Mouse (Mus musculus) midbrain, embryonic 10.5 days (tissue): ENCODE data around the gene Hkdc1. TPM values are rescaled to one million over a fixed set of nuclear protein-coding genes. Genes with fewer than 3 reads are reported as not detected.

Source experiments
- DNase-seq: peaks from one replicate; pipeline ENCODE4 v3.0.0-alpha.2; 2017; ENCODE audit warnings: low spot score
- H3K27ac ChIP-seq: fragments of 300-500 bp; sonication (generic); replicated peaks from 2 replicates; pipeline ENCODE4 v1.5.1; 2016; ENCODE audit warnings: mild to moderate bottlenecking
- H3K27me3 ChIP-seq: fragments of 300-500 bp; sonication (generic); 2 replicates; pipeline ENCODE4 v1.6.1; 2016; ENCODE audit warnings: low read depth, mild to moderate bottlenecking; ENCODE audit not compliant: poor library complexity, severe bottlenecking
- H3K36me3 ChIP-seq: fragments of 300-500 bp; sonication (generic); 2 replicates; pipeline ENCODE4 v1.6.1; 2016; ENCODE audit warnings: mild to moderate bottlenecking, moderate library complexity
- H3K4me1 ChIP-seq: fragments of 300-500 bp; sonication (generic); 2 replicates; pipeline ENCODE4 v1.6.1; 2016
- H3K4me3 ChIP-seq: fragments of 300-500 bp; sonication (generic); 2 replicates; pipeline ENCODE4 v1.5.1; 2016; ENCODE audit warnings: mild to moderate bottlenecking, moderate library complexity
- H3K9me3 ChIP-seq: fragments of 300-500 bp; sonication (generic); replicated peaks from 2 replicates; pipeline ENCODE4 v1.6.1; 2016; ENCODE audit warnings: mild to moderate bottlenecking
- WGBS: fragments of 180-500 bp; shearing (Covaris S2); methylation state at CpG from one replicate; pipeline ENCODE4 v1.1.7; 2016; 5-methylcytosine and 5-hydroxymethylcytosine counted together
- polyA plus RNA-seq: library from polyadenylated mRNA; unstranded; fragments of >200 nt; fragmentation: Nextera tagmentation; extraction: Ambion mirVana; gene quantifications from 2 replicates; pipeline ENCODE4 v1.2.1, GENCODE M21; 2016

The Hkdc1 gene
- polyA plus RNA-seq, 1 experiment from 2014 or later, result not detected

DNA sequence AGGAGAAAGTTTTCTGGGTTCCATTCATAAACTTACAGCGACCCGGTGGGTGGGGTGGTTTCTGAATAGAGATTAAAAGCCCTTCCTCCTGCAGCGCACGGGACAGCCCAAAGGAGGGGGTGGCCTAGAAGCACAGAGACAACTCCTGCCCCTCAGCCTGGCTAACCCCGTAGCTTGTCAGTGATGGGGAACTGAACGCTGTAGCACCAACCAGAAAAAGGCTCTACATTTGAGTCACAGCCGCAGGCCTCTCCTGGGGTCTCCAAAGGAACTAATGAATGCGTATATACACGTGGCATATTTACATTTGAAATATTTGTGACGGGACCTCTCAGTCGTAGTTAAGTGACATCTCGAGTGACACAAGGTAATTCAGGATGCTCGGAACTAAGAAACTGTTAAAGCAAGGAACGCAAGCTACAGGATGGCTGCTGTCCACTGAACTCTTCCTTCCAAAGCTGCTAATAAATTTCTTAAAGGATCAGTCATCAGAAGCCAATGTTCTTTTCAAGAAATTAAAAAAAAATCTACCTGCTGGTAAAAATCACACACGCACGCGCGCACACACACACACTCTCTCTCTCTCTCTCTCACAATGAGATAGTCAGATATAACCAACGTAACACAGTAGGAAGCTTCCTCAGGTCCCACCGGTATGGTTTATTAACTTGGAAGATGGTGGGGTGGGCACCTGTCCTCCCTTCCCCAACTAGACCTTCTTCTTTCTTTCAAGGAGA lies 87.4 kb downstream of the Hkdc1 start:
- H3K4me1 ChIP-seq, result peaks cover 59% of the 10 kb centered on the region
- peaks cover 11% of the 10 kb centered on the region for H3K27me3 ChIP-seq
- no peaks in the 10 kb centered on the region for H3K9me3 ChIP-seq
- no peaks in the 10 kb centered on the region for H3K36me3 ChIP-seq
- WGBS, result 47% methylated on average over 20 of the region's 20 CpGs
- DNase-seq, result no peak
- no peak overlapping the region for H3K27ac ChIP-seq
- no peak overlapping the region for H3K4me3 ChIP-seq

DNA sequence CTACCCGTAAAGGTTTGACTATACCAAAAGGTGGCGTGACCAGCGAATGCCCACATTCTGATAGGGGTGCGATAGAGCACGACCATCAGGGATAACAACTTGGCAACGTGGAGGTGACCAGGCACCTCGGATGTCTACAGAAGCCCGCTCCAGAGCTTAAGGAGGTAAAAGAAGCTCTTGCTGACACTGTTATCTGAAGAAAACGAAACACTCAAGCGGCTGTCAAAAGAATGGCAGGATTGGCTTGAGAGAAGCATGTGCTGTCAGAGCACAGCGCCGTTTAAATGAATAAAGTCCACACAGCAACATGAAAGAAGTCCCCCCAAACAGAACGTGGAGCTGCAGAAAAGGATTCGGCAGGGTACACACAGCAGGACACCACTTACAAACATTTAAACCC lies 89.0 kb downstream of the Hkdc1 start:
- Histone ChIP-seq H3K27ac (no peak overlapping the region), H3K9me3 (no peaks in the 10 kb centered on the region), H3K4me1 (peaks cover 45% of the 10 kb centered on the region), H3K4me3 (no peak overlapping the region), H3K36me3 (no peaks in the 10 kb centered on the region), H3K27me3 (no peaks in the 10 kb centered on the region)
- DNase-seq, result no peak
- 78% methylated on average over 14 of the region's 14 CpGs for WGBS

Other genes with a start within 250 kb of the Hkdc1 start
- gene Tspan15, start 191.2 kb downstream of the Hkdc1 start, polyA plus RNA-seq, result 16.1 and 18.9 TPM in 2 replicates
- not detected in 2 replicates for gene Tacr2, start 170.1 kb downstream of the Hkdc1 start, polyA plus RNA-seq
- gene Hk1, start 42.6 kb downstream of the Hkdc1 start, polyA plus RNA-seq, result 27.0 and 34.9 TPM in 2 replicates
- gene 4930507D05Rik, start 27.0 kb upstream of the Hkdc1 start, polyA plus RNA-seq, result 0.66 and 1.0 TPM in 2 replicates
- gene Supv3l1, start 27.2 kb upstream of the Hkdc1 start, polyA plus RNA-seq, result 30.9 and 32.3 TPM in 2 replicates
- gene Vps26a, start 64.3 kb upstream of the Hkdc1 start, polyA plus RNA-seq, result 91.9 and 94.1 TPM in 2 replicates
- gene Srgn, start 105.0 kb upstream of the Hkdc1 start, polyA plus RNA-seq, result 2.9 and 3.9 TPM in 2 replicates
- gene Kif1bp, start 156.0 kb upstream of the Hkdc1 start, polyA plus RNA-seq, result 39.5 and 44.7 TPM in 2 replicates
- 30.0 and 32.8 TPM in 2 replicates for gene Ddx21, start 179.8 kb upstream of the Hkdc1 start, polyA plus RNA-seq
- 104 and 111 TPM in 2 replicates for gene Ddx50, start 228.7 kb upstream of the Hkdc1 start, polyA plus RNA-seq